Mouse (Mus musculus): ENCODE data around the gene Anks1. TPM values are rescaled to one million over a fixed set of nuclear protein-coding genes. Genes with fewer than 3 reads are reported as not detected.
"Not testable (repeated sequence)": the region's sequence is repeated elsewhere in the genome, so short reads cannot be mapped to it uniquely, and the experiment has no call there.

Gene Anks1
- polyA plus RNA-seq, 1 experiment from 2014 or later = 16.5 TPM

DNA sequence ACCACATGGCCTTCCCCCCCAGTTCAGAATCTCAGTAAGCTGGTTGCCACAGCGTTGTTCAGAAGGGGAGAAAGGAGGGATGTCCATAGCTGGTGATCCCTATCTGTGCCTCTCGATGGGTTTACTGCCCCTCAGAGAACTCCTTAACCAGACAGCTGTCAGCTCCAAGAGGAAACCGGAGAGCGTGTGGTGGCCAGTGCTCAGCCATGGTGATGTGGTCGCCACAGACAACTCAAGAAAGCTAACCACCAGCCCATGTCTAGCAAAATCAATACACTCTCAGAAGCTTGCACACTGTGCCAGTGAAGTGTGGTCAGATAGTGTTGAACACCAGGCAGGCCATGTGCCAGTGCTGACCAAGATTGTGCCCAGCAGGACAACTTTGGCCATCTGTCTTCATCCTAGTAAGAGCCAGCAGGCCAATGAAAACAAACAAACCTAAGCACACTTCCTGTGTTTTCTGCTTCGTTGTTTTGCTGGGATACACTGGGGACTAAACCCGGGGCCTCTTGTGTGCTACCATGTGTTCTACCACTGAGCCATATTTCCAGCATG, 73.7 kb downstream of the Anks1 start:
- 76% methylated on average over 7 of the region's 7 CpGs for WGBS
- Histone ChIP-seq H3K4me3 (no peak overlapping the region), H3K9me3 (no peaks in the 10 kb centered on the region), H3K36me3 (peaks cover 65% of the 10 kb centered on the region), H3K9ac (no peak overlapping the region), H3K27ac (no peak overlapping the region), H3K4me1 (0 out of 2 replicates have a peak, but pooled peaks cover 4% of the 10 kb centered on the region), H3K4me2 (replicated peaks) (no peak overlapping the region), H3K27me3 (no peaks in the 10 kb centered on the region)
- no peak for ATAC-seq (ENCODE audit: low FRiP score, low read depth)

DNA sequence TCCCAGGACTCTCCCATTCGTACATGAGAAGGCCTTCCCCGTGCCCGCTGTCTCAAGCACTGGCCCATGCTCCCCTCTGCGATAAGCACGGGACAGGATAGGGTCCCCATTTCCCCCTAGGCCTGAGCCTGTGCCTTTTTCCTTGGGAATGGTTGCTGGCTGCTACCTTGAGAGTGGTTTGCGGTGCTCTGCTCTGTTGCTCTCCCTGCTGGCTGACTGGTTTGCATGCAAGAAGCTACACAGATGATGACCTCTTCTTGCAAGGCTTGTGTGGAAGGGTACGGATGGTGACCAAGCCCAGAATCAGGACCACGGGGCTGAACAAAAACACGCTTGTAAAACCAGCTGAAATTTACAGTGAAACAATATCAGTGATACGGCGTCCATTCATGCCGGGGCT, 75.3 kb downstream of the Anks1 start:
- no peak for ATAC-seq (ENCODE audit: low FRiP score, low read depth)

DNA sequence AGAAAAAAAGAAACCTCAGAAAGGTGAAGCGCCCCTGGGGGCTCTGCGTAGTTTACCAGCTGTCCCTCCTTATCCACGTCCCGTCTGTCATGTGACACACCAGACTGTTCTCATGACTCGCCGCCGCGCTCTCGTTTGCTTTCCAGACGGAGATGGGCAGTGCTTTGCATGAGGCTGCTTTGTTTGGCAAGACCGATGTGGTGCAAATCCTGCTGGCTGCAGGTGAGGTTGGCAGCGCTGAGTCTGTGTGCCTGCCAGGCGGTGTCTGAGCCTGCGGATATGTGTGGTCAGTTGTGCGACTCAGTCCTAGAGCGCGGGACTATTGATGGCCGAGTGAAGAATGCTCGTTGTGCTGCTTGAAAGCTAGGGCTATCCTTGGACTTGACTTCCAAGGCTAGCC, 77.0 kb downstream of the Anks1 start:
- Histone ChIP-seq H3K4me2 (replicated peaks) (no peak overlapping the region), H3K9me3 (no peaks in the 10 kb centered on the region), H3K9ac (no peak overlapping the region), H3K4me3 (no peak overlapping the region), H3K36me3 (peaks cover 63% of the 10 kb centered on the region), H3K4me1 (0 out of 2 replicates have a peak, but pooled peaks cover 4% of the 10 kb centered on the region), H3K27ac (no peak overlapping the region), H3K27me3 (no peaks in the 10 kb centered on the region)
- WGBS = 94% methylated on average over 19 of the region's 19 CpGs
- ATAC-seq (ENCODE audit: low FRiP score, low read depth) = no peak

More for the DNA sequence above, 75.3 kb downstream of the Anks1 start:
- WGBS = 90% methylated on average over 12 of the region's 12 CpGs
- peaks cover 65% of the 10 kb centered on the region for H3K36me3 ChIP-seq
- 0 out of 2 replicates have a peak, but pooled peaks cover 4% of the 10 kb centered on the region for H3K4me1 ChIP-seq
- no peak overlapping the region for H3K4me3 ChIP-seq
- H3K9me3 ChIP-seq = no peaks in the 10 kb centered on the region
- H3K27ac ChIP-seq = no peak overlapping the region
- H3K27me3 ChIP-seq = no peaks in the 10 kb centered on the region
- H3K9ac ChIP-seq = no peak overlapping the region
- H3K4me2 ChIP-seq (replicated peaks) = no peak overlapping the region

DNA sequence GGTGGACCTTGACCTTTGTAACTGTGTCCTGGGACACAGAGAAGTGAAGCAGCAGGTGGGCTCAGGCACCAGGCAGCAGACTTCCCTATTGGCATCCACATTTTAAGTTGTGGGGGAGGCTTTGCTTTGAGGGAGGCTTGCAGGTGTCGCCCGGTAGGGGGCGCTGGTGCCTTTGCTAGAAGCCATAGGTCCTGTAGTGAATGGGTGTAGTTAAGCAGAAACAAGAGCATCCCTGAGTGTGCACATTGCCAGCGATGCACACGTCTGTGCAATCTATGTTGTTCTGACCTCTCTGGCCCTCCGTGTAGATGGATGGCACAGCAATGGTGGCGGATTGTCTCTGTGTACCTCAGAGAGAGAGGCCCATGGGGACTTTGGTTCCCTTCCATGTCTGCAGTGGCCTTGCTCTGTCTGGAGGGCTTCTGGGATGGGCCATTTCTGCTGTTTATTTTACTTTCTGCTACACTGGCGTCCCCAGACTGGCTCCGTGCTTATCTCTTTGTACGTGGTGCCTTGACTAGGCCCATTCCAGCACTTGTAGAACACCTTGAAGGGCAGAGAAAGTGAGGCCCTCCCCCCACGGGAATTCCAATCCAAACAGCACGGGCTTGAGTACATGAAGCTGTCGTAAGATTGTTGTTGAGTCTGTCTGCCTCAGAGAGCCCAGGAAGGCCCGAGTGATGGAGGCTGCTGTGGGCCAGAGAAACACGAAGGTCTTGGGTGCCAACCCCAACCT, 80.9 kb downstream of the Anks1 start:
- no peak; the same call in 1 of the 2 replicates for ATAC-seq (ENCODE audit: low FRiP score, low read depth)
- WGBS = 43% methylated on average over 15 of the region's 15 CpGs
- Histone ChIP-seq H3K9ac (no peak overlapping the region), H3K27ac (no peak overlapping the region), H3K4me3 (no peak overlapping the region), H3K4me2 (replicated peaks) (no peak overlapping the region), H3K36me3 (peaks cover 89% of the 10 kb centered on the region), H3K27me3 (no peaks in the 10 kb centered on the region), H3K9me3 (no peaks in the 10 kb centered on the region), H3K4me1 (no peaks in the 10 kb centered on the region)

DNA sequence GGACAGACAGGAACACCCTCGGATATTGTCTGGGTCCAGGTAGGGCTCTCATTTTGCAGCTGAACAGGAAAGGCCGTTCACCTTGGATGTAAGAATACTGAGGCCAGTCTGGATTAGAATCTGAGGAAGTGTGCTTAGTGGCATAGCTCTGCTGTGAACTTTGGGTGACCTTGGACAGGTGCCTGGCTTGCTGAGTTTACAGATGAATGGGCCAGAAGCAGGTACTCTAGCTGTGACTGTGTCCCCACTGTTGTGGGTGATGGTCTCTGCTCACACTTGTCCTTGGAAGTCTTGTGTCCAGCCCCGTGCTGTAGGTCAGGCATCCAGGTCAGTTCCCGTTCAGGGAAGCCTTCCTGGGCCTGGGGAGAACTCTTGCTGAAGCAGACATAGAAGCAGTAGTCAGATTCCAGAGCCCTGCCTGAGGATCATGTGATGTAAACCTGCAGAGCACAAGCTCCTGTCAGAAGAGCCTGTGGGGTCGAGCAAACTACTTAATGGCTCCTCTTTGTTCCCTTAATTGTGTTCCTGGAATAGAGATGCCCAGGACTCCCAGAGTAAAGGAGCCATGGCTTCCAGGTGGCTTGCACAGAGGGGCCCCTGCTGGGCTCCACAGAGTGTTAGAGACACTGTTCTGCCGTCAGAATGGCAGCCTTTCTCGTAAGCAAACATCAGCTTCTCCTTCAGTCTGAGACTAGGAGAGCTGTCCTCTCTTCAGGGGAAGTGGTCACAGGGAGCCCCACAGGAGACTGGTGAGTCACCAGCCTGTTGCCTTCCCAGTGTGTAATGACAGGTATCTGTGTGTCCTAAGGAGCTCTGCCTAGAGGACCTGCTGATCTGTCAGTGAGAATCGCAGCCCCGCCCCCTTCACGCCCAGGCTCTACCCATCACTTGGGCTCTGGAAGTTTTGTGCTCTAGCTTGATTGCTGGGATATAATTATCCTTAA, 85.2 kb downstream of the Anks1 start:
- no peak for ATAC-seq (ENCODE audit: low FRiP score, low read depth)
- Histone ChIP-seq H3K9ac (0 out of 2 replicates have a peak overlapping the region, but pooled peaks have one; percentile 31), H3K4me3 (no peak overlapping the region), H3K4me1 (0 out of 2 replicates have a peak, but pooled peaks cover 6% of the 10 kb centered on the region), H3K4me2 (replicated peaks) (no peak overlapping the region), H3K9me3 (no peaks in the 10 kb centered on the region), H3K36me3 (peaks cover 79% of the 10 kb centered on the region), H3K27ac (no peak overlapping the region; the same call in 1 of the 2 replicates), H3K27me3 (no peaks in the 10 kb centered on the region)
- 59% methylated on average over 10 of the region's 10 CpGs for WGBS

DNA sequence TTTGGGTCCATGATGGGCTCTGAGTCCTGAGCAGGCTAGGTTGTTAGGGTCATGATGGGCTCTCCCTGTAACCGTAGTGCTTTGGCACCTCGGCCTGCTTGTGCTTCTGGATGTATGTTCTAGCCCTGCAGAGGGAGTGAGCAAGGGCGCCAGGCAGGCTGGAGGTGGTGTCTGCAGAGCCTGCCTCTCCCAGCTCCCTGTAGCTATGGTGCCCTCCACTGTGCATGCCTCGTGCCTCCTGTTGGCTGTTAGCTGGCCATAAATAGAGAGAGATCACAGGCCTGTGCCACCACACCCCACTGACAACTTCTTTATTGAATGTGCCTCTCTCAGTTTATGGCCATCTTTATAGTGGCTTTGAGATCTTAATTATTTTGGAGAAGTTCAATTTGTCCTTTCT, 87.2 kb downstream of the Anks1 start:
- Histone ChIP-seq H3K27ac (no peak overlapping the region), H3K4me1 (peaks cover 19% of the 10 kb centered on the region), H3K4me3 (no peak overlapping the region), H3K27me3 (no peaks in the 10 kb centered on the region), H3K4me2 (replicated peaks) (no peak overlapping the region), H3K36me3 (peaks cover 65% of the 10 kb centered on the region), H3K9me3 (no peaks in the 10 kb centered on the region), H3K9ac (no peak overlapping the region; the same call in 1 of the 2 replicates)
- no peak for ATAC-seq (ENCODE audit: low FRiP score, low read depth)
- WGBS = 39% methylated on average over 4 of the region's 4 CpGs

DNA sequence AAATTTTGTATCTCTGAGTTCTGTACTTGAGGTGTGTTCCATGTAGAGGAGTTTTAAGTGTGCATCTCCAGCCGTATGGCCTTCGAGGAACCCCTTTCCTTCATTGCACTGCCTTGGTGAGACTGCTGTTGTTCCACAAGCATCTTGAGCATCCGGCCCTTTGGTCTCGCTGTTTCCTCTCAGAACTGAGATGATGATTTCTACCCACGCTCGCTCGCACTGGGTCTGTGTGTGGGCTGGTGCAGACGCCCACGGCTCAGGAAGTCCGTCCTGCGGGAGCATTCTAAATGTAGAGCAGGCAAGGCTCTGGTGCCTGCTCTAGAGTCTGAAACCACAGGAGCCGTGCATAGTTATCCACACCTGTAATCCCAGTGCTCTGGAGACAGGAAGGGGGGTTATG, 88.1 kb downstream of the Anks1 start:
- no peak for ATAC-seq (ENCODE audit: low FRiP score, low read depth)

DNA sequence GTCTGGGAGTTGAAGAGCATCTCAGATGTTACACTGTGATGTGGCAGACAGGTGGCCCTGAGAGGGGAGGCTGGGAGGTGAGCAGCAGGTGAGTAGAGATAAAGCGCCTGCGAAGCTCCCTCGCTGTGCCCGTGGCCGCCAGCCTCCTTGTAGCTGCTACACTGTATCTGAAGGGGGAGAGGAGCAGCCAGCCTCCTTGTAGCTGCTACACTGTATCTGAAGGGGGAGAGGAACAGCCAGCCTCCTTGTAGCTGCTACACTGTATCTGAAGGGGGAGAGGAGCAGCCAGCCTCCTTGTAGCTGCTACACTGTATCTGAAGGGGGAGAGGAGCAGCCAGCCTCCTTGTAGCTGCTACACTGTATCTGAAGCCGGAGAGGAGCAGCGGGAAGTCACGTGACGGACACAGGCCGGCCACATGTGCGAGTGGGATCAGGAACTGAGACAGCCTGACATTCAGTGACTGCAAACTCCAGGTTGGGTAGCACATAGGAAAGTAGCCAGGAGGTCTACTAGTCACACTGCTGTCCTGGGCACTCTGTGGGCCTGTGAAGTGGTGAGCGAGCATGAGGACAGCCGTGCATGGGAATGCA, 90.7 kb downstream of the Anks1 start:
- H3K4me3 ChIP-seq; H3K9me3 ChIP-seq; ATAC-seq (ENCODE audit: low FRiP score, low read depth); H3K4me2 ChIP-seq (replicated peaks); H3K27me3 ChIP-seq: not testable (repeated sequence)
- Histone ChIP-seq H3K4me1 (peaks cover 34% of the 10 kb centered on the region), H3K27ac (peak overlapping the region; percentile 66), H3K36me3 (peaks cover 50% of the 10 kb centered on the region), H3K9ac (peak overlapping the region; percentile 26; the same call in 1 of the 2 replicates)
- WGBS = 90% methylated on average over 13 of the region's 13 CpGs

More for the DNA sequence above, 88.1 kb downstream of the Anks1 start:
- Histone ChIP-seq H3K9me3 (no peaks in the 10 kb centered on the region), H3K4me2 (replicated peaks) (no peak overlapping the region), H3K27me3 (no peaks in the 10 kb centered on the region), H3K27ac (peak overlapping the region; percentile 35; the same call in 1 of the 2 replicates), H3K9ac (no peak overlapping the region), H3K4me3 (no peak overlapping the region), H3K4me1 (peaks cover 28% of the 10 kb centered on the region), H3K36me3 (peaks cover 57% of the 10 kb centered on the region)
- WGBS = 52% methylated on average over 12 of the region's 12 CpGs

DNA sequence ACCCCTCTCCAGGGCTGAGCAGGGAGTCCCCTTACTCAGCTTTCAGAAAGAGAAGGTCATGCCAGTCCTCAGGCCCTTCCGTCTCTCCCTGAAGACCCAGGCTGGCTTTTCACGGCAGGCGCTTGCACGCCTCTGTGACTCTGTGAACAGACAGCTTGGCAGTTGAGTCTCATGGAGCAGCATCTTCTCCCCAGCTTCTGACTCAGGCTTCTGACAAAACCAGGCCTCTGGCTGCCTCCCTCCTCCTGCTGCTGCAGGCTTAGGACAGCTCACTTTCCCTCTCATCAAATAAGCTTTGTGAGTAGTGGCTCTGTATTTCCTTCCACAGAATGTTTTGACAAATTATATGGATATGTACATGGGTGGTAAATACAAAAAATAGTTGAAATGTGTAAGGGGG, 91.3 kb downstream of the Anks1 start:
- Histone ChIP-seq H3K27ac (peak overlapping the region; percentile 66), H3K36me3 (peaks cover 44% of the 10 kb centered on the region), H3K9ac (peak overlapping the region; percentile 26; the same call in 1 of the 2 replicates), H3K27me3 (no peaks in the 10 kb centered on the region), H3K9me3 (no peaks in the 10 kb centered on the region), H3K4me3 (no peak overlapping the region), H3K4me2 (replicated peaks) (no peak overlapping the region), H3K4me1 (peaks cover 36% of the 10 kb centered on the region)
- WGBS = 81% methylated on average over 4 of the region's 4 CpGs
- ATAC-seq (ENCODE audit: low FRiP score, low read depth) = no peak

DNA sequence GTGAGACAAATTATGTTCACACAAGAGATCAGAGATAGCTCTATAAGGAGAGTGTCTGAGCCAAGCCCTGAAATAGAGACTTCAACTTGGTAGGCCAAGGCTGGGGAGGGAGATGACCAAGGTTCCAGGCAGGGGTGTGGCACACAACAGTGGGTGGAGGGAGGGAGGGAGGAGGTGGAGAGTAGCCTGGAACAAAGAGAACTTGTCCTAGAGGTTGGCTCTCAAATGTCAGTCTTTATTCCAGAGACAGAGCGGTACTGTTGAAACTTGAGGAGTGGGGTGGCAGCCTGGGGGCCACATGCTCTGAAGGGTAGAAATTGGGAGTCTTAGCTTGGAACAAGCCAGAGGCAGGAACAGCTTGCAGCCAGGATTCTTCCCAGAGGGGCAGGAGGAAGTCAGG, 91.7 kb downstream of the Anks1 start:
- H3K9me3 ChIP-seq = no peaks in the 10 kb centered on the region

DNA sequence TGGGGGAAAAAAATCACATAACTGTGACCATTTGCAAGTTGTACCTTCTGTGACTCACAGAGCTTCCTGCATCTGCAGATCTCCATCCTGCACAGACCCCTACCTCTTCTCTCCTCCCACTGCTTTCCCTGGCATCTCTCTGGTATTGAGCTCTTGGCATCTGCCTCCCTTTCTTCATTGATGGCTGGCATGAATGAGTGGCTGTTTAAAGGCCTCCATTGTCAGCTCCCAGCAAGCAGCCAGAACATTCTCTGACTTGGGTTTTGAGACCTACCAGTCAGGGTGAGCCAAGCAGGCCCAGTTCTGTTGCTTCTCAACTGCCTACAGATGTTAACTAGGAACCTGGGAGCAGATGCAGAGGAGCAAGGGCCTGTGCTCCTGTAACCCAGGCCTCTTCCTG, 96.3 kb downstream of the Anks1 start:
- Histone ChIP-seq H3K9me3 (no peaks in the 10 kb centered on the region), H3K27me3 (no peaks in the 10 kb centered on the region), H3K4me3 (no peak overlapping the region), H3K9ac (no peak overlapping the region), H3K27ac (peak overlapping the region; percentile 39; the same call in 1 of the 2 replicates), H3K36me3 (peaks cover 22% of the 10 kb centered on the region), H3K4me2 (replicated peaks) (no peak overlapping the region), H3K4me1 (peaks cover 70% of the 10 kb centered on the region)
- ATAC-seq (ENCODE audit: low FRiP score, low read depth) = no peak

More for the DNA sequence above, 91.7 kb downstream of the Anks1 start:
- no peak overlapping the region for H3K4me3 ChIP-seq
- no peak overlapping the region for H3K4me2 ChIP-seq (replicated peaks)
- 50% methylated on average over 1 of the region's 1 CpGs for WGBS
- peaks cover 40% of the 10 kb centered on the region for H3K4me1 ChIP-seq
- H3K36me3 ChIP-seq = peaks cover 40% of the 10 kb centered on the region
- no peak overlapping the region for H3K9ac ChIP-seq
- H3K27me3 ChIP-seq = no peaks in the 10 kb centered on the region
- ATAC-seq (ENCODE audit: low FRiP score, low read depth) = 0 out of 2 replicates have a peak, but pooled peaks have one; percentile 17
- H3K27ac ChIP-seq = peak overlapping the region; percentile 70

Measured in limb, embryonic 13.5 days (tissue).